Mouse (Mus musculus): ENCODE data around the gene Inpp5k.

Inpp5k gene

GRCm38 (mm10) chr11:75620136-75620780 is 10.5 kb upstream of the Inpp5k start:
- peak; percentile 47 to 58 for DNase-seq (ENCODE audit: low spot score in 2 of 2)

DNA sequence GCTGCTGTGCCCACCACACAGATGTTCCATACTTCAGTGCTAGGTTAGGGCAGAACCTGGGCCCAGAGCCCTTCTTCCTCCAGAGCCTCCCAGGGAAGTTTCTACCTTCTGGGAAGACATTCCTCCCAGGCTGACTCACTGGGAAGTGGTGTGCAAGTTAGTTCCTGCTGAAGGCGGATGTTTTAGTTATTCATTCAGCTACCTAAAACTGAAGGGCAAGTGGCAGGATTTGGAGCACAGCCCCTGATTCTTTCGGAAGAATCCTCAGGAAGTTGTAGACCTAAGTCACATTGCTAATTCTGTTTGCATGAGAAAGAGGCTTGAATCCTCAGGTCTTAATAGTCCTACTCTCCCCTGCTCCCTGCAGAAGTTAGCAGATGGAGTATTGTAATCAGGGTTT is 9.4 kb upstream of the Inpp5k start:
- DNase-seq (ENCODE audit: low spot score in 2 of 2) = no peak

- no peak for DNase-seq (ENCODE audit: low spot score in 2 of 2)
Measured at GRCm38 (mm10) chr11:75622588-75623329, 8.0 kb upstream of the Inpp5k start.

DNA sequence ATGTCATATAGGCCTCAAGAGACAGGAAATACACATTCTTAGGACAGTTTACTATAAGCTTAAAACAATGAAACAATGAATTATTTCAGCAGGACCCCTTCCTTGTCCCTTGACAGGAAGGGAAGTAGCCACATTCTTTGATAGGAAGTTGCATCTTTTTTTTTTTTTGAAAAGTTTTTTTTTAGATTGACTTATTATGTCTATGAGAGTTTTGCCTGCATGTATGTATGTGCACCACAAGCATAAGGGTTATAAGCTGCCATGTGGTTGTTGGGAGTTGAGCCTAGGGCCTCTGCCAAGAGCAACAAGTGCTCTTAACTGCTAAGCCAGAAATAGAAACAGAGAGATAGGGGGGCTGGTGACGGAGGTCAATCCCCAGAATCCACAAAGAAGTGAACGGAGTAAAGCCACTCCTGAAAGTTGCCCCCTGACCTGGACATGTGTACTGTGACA is 6.7 kb upstream of the Inpp5k start:
- no peak for DNase-seq (ENCODE audit: low spot score in 2 of 2)

DNA sequence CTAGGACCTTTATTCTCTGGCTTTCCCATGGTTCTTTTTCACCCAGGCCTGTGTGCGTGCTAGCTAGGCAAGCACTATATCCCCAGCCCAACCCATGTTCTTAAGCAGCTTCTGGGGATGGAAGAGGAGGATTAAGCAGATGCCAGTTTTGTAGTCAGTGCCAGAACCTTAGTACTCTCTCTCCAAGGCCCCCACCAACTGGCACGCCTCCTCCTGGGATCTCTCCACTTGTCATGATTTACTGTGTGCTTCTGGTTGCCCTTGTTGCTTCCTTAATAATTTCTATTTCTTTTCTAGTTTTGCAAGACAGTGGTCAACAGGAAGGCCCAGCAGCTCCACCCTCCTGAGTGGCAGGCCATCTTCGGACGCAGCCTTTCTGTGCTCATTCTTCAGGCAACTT is 5.0 kb upstream of the Inpp5k start:
- no peak for DNase-seq (ENCODE audit: low spot score in 2 of 2)

DNA sequence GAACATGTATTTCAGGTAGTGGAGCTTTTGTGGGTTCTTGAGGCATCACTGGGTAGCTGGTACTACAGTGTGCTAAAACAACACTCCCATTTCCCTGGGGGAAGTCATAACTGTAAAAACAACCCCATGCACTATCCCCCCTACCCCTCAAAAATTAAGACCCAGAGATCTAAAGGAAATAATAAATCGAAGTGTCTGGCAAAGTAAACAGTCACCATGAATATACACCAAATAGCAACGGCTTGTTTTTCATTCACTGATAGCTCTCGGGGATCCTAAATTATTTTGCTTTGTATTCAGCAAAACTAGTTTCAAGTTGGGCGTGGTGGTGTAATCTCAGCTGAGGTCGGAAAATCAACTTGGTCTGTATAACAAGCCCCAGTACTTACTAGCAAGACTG is 690 bp upstream of the Inpp5k start:
- DNase-seq (ENCODE audit: low spot score in 2 of 2) = no peak

GRCm38 (mm10) chr11:75631561-75632225 is 905 bp downstream of the Inpp5k start:
- peak in 1 of 2 experiments; percentile 49 for DNase-seq (ENCODE audit: low spot score in 2 of 2)

DNA sequence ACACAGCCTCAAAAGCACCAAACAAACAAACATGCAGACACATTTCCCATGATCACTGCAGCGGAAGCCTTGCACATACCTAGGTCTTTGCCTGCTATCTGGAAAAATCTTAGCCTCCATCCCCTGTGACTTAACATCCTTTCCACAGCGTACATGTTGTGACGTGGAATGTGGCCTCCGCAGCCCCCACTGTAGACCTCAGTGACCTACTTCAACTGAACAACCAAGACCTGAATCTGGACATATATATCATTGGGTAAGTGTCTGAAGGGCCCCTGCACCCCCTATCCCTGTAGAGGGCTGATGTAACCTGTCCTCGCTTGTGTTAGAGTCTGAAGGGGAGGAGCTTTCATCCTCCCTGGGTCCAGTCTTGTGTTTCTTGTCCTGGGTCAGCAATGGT is 2.1 kb downstream of the Inpp5k start:
- no peak for DNase-seq (ENCODE audit: low spot score in 2 of 2)

GRCm38 (mm10) chr11:75634801-75635200 is 4.0 kb downstream of the Inpp5k start:
- DNase-seq (ENCODE audit: low spot score in 2 of 2) = no peak

GRCm38 (mm10) chr11:75635315-75635714 is 4.5 kb downstream of the Inpp5k start:
- DNase-seq (ENCODE audit: low spot score in 2 of 2) = no peak

DNA sequence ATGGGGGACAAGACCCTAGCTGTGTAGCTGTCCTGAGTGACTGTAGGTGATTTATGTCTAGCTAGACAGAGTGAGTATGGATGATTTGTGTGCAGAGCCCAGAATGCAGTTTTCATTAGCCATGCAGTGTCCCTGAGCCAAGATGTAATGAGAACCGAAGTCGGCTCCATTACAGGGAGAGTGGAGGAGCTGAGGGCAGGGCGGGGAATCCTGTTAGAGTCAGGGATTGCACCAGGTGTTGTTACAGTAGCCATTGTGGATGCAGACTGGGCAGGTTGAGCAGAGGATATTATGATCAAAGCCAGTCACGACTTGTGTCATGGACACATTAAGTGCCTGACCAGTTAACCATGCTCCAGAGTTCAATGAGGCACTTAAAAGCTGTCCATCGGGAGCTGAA is 12.5 kb downstream of the Inpp5k start:
- no peak for DNase-seq (ENCODE audit: low spot score in 2 of 2)

DNA sequence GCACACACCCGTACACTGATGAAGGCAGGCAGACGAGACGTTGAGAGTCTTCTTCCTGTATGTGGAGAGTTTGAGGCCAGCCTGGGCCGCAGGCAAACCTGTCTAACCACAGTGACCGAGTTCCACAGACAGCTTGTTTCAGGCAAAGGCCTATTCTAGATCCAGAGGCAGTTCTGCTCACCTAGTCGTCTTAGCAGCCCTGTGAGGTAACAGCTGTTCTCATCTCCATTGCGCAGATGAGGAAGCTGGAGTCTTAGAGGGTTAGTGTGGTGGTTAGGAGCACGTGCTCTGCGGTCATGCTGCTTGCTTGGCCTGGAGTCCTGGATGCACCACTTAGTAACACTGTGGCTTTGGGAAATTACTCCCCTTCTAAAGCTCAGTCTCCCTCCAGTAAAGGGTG is 13.9 kb downstream of the Inpp5k start:
- no peak for DNase-seq (ENCODE audit: low spot score in 2 of 2)

- DNase-seq (ENCODE audit: low spot score in 2 of 2) = no peak
Measured at GRCm38 (mm10) chr11:75647681-75648211, 17.0 kb downstream of the Inpp5k start.

DNA sequence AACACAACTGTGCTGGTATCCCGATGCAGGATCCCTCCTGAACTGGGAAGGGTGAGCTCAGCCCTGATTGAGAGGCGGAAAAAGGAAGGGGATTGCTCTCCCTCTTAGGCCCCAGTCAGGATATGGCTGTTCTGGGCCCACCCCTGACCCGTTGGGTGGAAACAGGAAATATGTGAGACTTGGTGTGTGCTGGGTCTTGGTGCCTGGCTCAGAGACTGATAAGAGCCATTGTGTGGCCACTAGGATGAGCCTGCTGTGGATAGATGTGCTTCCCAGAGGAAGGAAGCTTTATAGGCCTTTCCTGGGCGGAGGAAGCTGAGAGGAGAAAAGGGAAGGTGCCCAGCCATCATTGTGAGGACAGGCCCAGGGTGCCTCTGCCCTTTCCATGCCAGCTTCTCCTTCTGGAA is 18.4 kb downstream of the Inpp5k start:
- DNase-seq (ENCODE audit: low spot score in 2 of 2) = no peak

GRCm38 (mm10) chr11:75650311-75650710 is 19.5 kb downstream of the Inpp5k start, which contains the start of gene Myo1c:
Gene Myo1c, plus strand, starts transcription at chr11:75650504.
- no peak for DNase-seq (ENCODE audit: low spot score in 2 of 2)

GRCm38 (mm10) chr11:75650958-75651425 is 20.2 kb downstream of the Inpp5k start:
- no peak for DNase-seq (ENCODE audit: low spot score in 2 of 2)

DNA sequence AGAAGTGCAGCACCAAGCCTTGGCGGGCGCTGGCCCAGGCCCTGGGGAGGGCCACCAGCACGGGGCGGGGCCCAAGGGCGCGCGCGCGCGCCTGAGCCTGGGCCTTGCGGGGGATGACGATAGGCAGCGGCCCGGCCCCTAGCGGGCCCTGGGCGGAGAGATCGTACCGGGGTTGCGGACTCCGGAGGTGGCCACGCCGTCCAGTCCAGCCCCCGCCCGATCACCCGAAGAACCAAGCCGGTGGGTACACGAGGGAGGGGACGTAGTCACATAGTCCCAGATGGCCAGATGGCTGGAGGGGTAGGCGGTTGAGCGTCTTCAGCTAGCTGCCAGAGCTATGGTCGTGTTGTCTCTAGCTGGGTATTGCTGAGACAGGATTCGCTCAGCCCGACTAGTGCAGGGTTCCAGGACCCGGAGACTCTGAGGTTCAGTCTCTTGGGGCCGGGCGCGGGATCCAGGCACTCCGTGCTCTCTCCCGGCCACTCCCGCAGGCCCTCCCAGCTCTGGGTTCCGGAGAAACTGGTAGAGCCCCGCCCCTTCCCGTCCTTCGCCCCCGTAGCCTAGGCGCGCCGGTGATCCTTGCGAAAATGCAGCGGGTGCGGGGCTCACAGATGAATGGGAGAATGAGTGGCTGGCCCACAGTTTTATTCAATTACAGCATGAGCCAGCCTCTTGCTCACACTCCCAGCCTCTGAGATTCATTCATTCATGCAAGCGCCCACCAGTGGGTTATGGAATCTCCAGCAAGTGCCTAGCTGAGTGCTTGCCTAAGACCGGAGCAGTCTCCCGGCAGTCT is 20.8 kb downstream of the Inpp5k start:
- DNase-seq (ENCODE audit: low spot score in 2 of 2) = peak; percentile 79 to 80

GRCm38 (mm10) chr11:75652222-75652941 is 21.6 kb downstream of the Inpp5k start:
- DNase-seq (ENCODE audit: low spot score in 2 of 2) = peak; percentile 62 to 71

DNA sequence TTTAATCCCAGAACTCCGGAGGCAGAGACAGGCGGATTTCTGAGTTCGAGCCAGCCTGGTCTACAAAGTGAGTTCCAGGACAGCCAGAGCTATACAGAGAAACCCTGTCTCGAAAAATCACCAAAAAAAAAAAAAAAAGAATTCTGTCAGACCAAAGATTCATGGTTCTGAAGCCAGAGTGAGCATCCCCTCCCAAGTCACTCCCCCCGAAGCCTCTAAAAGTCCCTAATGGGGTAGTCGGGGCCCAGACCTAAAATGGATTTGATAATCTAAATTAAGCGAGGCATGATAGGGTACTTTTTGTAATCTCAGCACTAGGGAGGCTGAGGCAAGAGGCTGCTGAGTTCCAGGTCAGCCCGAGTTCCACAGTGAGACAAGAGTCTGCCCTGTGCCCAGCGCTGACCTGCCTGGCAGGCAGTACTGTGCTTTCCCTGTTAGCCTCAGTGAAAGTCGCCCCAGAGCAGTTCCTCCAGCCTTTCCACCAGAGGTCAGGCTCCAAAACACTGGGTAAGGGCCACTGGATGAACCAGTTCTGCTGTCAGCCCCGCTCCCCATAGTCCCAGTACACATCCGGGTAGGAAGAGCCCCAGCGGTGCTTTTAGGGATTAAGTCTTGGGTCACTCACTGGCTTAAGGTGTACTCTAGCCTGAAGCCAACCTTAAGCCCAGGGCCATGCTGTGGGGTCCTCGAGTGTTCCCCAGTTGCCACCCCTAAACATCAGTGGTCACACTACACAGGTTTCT is 22.3 kb downstream of the Inpp5k start:
- DNase-seq (ENCODE audit: low spot score in 2 of 2) = no peak

Measured in right cerebral cortex, adult 2 months (tissue).